In genomic region chr4:49956855-49957254, GRCm38 (mm10) we compare ENCODE assay signal across 23 mouse cellular contexts.
"Had no signal": no experiment of that assay in that cellular context is flagged by ENCODE, and none has a peak within 500 bp of the region (broad histone marks: within the 10 kb centered on the region; RNA-seq: fewer than 3 reads in every experiment).

No protein-coding gene starts in this region.

- H3K9ac ChIP-seq: heart, embryonic 13.5 days; heart, embryonic 15.5 days; hindbrain, embryonic 14.5 days; intestine, embryonic 15.5 days; limb, embryonic 12.5 days had no signal

- DNase-seq: gastrocnemius, postnatal 14 days; gastrocnemius, postnatal 36 days; heart, adult 11 months; heart, adult 2 months; heart, postnatal 14 days; heart, postnatal 36 days; kidney, adult 18-20 months; kidney, adult 8-10 months; kidney, postnatal 10 days; kidney, postnatal 25 days; kidney, postnatal 4 days had no signal

- H3K4me3 ChIP-seq: heart, adult 2 months; heart, embryonic 13.5 days; heart, embryonic 15.5 days; intestine, embryonic 15.5 days; layer of hippocampus, adult 2 months; left cerebral cortex, adult 2 months; limb, embryonic 10.5 days; limb, embryonic 12.5 days had no signal

- H3K9me3 ChIP-seq: heart, embryonic 13.5 days; heart, embryonic 15.5 days; intestine, embryonic 15.5 days; limb, embryonic 10.5 days; limb, embryonic 12.5 days had no signal

- H3K4me2 ChIP-seq: heart, embryonic 11.5 days; heart, embryonic 13.5 days; heart, embryonic 15.5 days; hindbrain, embryonic 14.5 days; intestine, embryonic 15.5 days; limb, embryonic 12.5 days had no signal

- ATAC-seq: hindbrain, embryonic 16.5 days; inflammation-experienced regulatory T-cells, adult 6 months; intestine, embryonic 15.5 days; intestine, postnatal 0 days had no signal

- H3K27ac ChIP-seq: heart, adult 2 months; heart, embryonic 13.5 days; heart, embryonic 15.5 days; hindbrain, embryonic 14.5 days; intestine, embryonic 15.5 days; layer of hippocampus, adult 2 months; left cerebral cortex, adult 2 months; limb, embryonic 10.5 days; limb, embryonic 12.5 days had no signal

- H3K27me3 ChIP-seq: heart, embryonic 13.5 days; heart, embryonic 15.5 days; intestine, embryonic 15.5 days; limb, embryonic 12.5 days had no signal

- H3K4me1 ChIP-seq: heart, embryonic 13.5 days; heart, embryonic 15.5 days; intestine, embryonic 15.5 days; limb, embryonic 10.5 days; limb, embryonic 12.5 days had no signal

- H3K36me3 ChIP-seq: heart, embryonic 13.5 days; heart, embryonic 15.5 days; intestine, embryonic 15.5 days; limb, embryonic 10.5 days; limb, embryonic 12.5 days had no signal
